Mouse (Mus musculus): ENCODE measurements at regions not wholly inside any gene's neighbourhood (a gene's known extent, or its start where the extent isn't known, plus 50 kb on each side); places are given as distances from the start of the nearest gene placed in this dataset.
"Not testable (repeated sequence)": the region's sequence is repeated elsewhere in the genome, so short reads cannot be mapped to it uniquely, and the experiment has no call there.

DNA sequence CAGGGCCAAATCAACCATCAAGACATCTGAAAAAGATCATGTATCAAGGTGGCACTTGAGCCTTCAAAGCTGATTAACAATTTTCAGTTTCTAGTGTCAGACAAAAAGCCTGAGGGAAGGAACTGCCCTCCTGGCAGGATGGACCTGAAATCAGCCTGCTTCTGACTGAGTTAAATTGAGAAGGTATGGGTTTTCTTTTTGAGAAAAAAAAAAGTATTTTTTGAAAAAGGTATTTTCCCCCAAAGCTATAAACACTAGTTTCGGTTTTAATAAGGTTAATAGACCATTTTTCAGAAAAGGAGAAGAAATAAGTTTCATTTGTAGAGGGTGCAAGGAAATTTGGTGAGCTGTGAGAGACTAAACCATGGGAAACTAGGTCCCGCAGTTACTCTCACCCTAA lies 124.6 kb upstream of the Mrpl21 start:
- DNase-seq (ENCODE audit: extremely low spot score in 1 of 2, low spot score in 2 of 2); H3K27ac ChIP-seq; intact Hi-C loops (cut with DNase I); H3K4me3 ChIP-seq: not testable (repeated sequence)

DNA sequence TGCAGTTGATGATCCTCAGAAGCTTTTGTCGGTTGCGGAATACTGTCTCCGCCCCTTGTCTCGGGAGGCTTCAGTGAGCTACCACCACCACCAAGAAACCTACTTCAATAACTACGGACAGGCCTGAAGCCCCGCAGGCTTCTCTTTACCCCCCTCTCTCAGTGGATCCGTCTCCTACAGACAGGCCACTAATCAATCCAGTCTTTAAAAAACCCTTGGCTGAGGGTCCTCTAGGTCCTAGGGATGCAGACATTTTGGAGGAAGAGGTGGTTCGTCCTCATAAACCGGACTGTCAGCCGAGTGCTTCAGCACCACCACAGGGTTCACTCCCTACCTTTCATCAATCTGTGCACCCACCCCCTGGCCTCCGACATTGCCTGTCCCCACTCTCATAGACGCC lies 123.4 kb upstream of the Mrpl21 start:
- no peak overlapping the region for H3K27ac ChIP-seq
- TF ChIP-seq CTCF (IDR thresholded peaks at IDR 0.05) = no peak
- DNase-seq (ENCODE audit: extremely low spot score in 1 of 2, low spot score in 2 of 2) = no peak
- intact Hi-C loops (cut with DNase I) = no loop called here
- no peak overlapping the region for H3K4me3 ChIP-seq

DNA sequence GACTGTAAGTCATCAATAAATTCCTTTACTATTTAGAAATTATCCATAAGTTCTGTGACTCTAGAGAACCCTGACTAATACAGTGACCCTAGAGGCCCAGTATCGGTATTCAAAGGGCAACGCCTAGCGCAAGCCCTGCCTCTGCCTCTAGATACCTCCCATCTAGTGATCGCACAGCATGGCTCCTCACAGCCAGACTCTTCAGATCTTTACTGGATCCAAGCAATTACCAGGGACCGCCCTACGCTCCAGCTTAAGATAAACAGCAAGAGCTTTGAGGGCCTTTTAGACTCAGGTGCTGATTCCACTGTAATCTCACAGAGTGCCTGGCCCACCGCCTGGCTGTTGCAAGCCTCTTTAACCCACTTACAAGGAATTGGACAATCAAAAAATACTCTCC lies 115.0 kb upstream of the Mrpl21 start:
- Histone ChIP-seq H3K4me3 (no peak overlapping the region), H3K27ac (no peak overlapping the region)
- no peak for TF ChIP-seq CTCF (IDR thresholded peaks at IDR 0.05)
- intact Hi-C loops (cut with DNase I) = no loop called here
- no peak for DNase-seq (ENCODE audit: extremely low spot score in 1 of 2, low spot score in 2 of 2)

DNA sequence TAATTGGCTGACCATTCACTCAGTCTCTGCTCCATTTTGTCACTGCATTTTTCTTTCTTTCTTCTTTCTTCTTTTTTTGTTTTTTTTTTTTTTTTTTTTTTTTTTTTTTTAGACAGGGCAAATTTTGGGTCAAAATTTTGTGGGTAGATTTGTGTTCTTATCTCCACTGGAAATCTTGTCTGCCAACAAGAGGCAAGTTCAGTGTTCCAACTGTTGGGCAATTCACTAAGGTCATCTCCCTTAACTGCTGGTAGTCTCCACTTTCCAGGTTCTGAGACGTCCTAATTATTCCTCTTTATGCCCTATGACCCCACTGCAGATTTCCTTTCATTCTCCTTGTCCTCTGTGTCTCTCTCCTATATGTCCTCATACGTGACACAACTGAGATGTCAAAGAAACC lies 100.1 kb upstream of the Mrpl21 start:
- Histone ChIP-seq H3K27ac (no peak overlapping the region), H3K4me3 (no peak overlapping the region)
- TF ChIP-seq CTCF (IDR thresholded peaks at IDR 0.05) = no peak
- no peak for DNase-seq (ENCODE audit: extremely low spot score in 1 of 2, low spot score in 2 of 2)
- intact Hi-C loops (cut with DNase I) = no loop called here

DNA sequence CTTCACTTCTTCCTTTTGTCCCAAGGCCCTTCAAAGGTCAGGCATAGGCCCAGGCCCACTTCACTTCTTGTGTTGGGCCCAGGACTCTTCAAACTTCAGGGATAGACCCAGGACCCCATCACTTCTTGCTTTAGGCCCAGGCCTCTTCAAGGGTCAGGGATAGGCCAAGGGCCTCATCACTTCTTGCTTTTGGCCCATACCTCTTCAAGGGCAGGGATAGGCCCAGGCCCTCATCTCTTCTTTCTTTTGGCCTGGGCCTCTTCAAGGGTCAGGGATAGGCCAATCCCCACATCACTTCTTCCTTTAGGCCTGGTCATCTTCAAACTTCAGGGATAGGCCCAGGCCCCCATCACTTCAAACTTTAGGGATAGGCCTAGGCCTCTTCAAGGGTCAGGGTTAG lies 90.1 kb upstream of the Mrpl21 start:
- no peak for TF ChIP-seq CTCF (IDR thresholded peaks at IDR 0.05)
- intact Hi-C loops (cut with DNase I) = no loop called here
- no peak overlapping the region for H3K27ac ChIP-seq
- no peak for DNase-seq (ENCODE audit: extremely low spot score in 1 of 2, low spot score in 2 of 2)
- H3K4me3 ChIP-seq = no peak overlapping the region

DNA sequence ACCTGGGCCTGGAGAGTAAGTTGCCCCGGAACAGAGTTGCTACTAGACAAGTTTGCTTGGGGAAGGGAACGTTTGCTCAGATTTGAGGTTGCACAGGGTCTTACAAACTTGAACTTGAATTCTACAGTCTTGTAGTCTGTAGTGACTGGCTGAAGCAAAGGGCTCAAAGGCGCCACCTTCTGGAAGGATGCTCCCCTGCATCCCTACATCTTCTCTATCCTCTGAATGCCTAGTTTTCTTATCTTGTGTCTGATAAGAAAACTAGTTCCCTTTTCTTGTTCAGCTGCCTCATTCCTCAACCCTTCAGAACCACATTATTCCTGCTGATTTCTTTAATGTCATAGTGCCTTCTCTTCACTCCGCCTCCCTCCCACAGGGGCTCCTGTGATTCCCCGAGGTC lies 78.2 kb upstream of the Mrpl21 start:
- intact Hi-C loops (cut with DNase I); H3K27ac ChIP-seq; DNase-seq (ENCODE audit: extremely low spot score in 1 of 2, low spot score in 2 of 2); H3K4me3 ChIP-seq: not testable (repeated sequence)
- TF ChIP-seq CTCF (IDR thresholded peaks at IDR 0.05) = peak; percentile 40

DNA sequence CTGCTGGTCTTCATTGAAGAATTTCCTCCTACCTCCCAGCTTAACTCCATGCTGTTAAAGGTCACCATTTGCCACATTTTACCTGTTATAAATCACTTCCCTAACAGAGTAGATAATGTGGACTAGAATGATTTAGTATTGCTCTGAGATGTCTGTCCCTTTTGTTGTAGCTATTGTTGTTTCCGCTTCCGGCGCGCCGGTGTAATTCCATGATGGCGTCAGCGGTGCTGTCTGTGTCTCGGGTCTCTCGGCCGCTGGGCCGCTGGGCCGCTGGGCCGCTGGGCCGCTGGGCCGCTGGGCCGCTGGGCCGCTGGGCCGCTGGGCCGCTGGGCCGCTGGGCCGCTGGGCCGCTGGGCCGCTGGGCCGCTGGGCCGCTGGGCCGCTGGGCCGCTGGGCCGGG lies 77.3 kb upstream of the Mrpl21 start:
- H3K27ac ChIP-seq; intact Hi-C loops (cut with DNase I); H3K4me3 ChIP-seq; DNase-seq (ENCODE audit: extremely low spot score in 1 of 2, low spot score in 2 of 2): not testable (repeated sequence)

DNA sequence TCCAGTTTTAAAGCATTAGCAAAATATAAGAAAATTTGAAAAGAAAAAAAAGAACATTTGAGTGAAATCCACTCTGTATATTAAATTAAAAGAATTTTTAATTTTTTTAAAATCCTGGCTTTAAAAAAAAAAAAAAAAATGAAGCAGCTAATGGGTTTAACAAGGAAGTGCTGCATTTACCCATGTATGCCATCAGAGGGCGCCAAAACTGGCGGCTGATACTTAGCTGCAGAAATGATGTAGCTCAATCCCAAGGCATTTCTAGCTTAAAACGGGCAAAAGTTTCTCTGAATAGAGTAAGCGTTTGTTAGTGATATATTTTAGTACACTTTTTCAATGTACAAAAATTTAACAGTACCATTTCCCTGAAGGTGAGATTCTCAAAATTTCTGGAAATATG lies 74.4 kb upstream of the Mrpl21 start:
- Histone ChIP-seq H3K27ac (no peak overlapping the region), H3K4me3 (no peak overlapping the region)
- peak; percentile 13 to 15 for DNase-seq (ENCODE audit: extremely low spot score in 1 of 2, low spot score in 2 of 2)
- peak; percentile 84 for TF ChIP-seq CTCF (IDR thresholded peaks at IDR 0.05)
- intact Hi-C loops (cut with DNase I) = no loop called here
